Mouse (Mus musculus): ENCODE measurements around the gene Nlrp3. TPM values are rescaled to one million over a fixed set of nuclear protein-coding genes. Genes with fewer than 3 reads are reported as not detected.

Nlrp3 gene
- polyA plus RNA-seq, 2 experiments: 0.39 to 0.54 TPM

- H3K4me3 ChIP-seq (ENCODE audit: insufficient read depth in 1 of 2, low read depth in 2 of 2, low read length in 2 of 2): no peak overlapping the region
- TF ChIP-seq EP300 (IDR thresholded peaks at IDR 0.05; ENCODE audit: low read depth): no peak
- TF ChIP-seq CTCF (IDR thresholded peaks at IDR 0.05; ENCODE audit: low read depth): no peak
- no peaks in the 10 kb centered on the region; the same call in 1 of the 2 replicates for H3K27me3 ChIP-seq (ENCODE audit: control insufficient read depth, insufficient read depth, low read length)
- no peak overlapping the region for H3K9ac ChIP-seq (replicated peaks)
- no peaks in the 10 kb centered on the region for H3K4me1 ChIP-seq (replicated peaks; ENCODE audit: control insufficient read depth in 2 of 2, insufficient read depth in 2 of 2, low read length in 1 of 2)
- H3K27ac ChIP-seq: no peak overlapping the region
- H3K4me2 ChIP-seq (ENCODE audit: low read depth): no peak overlapping the region
- H3K36me3 ChIP-seq (replicated peaks; ENCODE audit: control insufficient read depth, insufficient read depth, low read depth): no peaks in the 10 kb centered on the region
- WGBS (ENCODE audit: insufficient replicate concordance): 71% methylated on average over 8 of the region's 8 CpGs
- H3K9me3 ChIP-seq (ENCODE audit: control insufficient read depth, low read length): no peaks in the 10 kb centered on the region
- no peak for DNase-seq (ENCODE audit: low read depth in 3 of 3, low spot score in 3 of 3)
- no peak for ATAC-seq (ENCODE audit: insufficient read depth)
Measured at GRCm38 (mm10) chr11:59589496-59589895, 48.1 kb downstream of the Nlrp3 start.

- TF ChIP-seq EP300 (IDR thresholded peaks at IDR 0.05; ENCODE audit: low read depth) (no peak), CTCF (IDR thresholded peaks at IDR 0.05; ENCODE audit: low read depth) (no peak)
- Histone ChIP-seq H3K4me1 (replicated peaks; ENCODE audit: control insufficient read depth in 2 of 2, insufficient read depth in 2 of 2, low read length in 1 of 2) (no peaks in the 10 kb centered on the region), H3K27me3 (ENCODE audit: control insufficient read depth, insufficient read depth, low read length) (no peaks in the 10 kb centered on the region; the same call in 1 of the 2 replicates), H3K9me3 (ENCODE audit: control insufficient read depth, low read length) (no peaks in the 10 kb centered on the region), H3K9ac (replicated peaks) (no peak within 1 kb of the TSS), H3K4me3 (ENCODE audit: insufficient read depth in 1 of 2, low read depth in 2 of 2, low read length in 2 of 2) (no peak within 1 kb of the TSS), H3K36me3 (replicated peaks; ENCODE audit: control insufficient read depth, insufficient read depth, low read depth) (no peaks in the 10 kb centered on the region), H3K4me2 (ENCODE audit: low read depth) (no peak within 1 kb of the TSS), H3K27ac (no peak within 1 kb of the TSS)
- no peak for ATAC-seq (ENCODE audit: insufficient read depth)
- DNase-seq (ENCODE audit: low read depth in 3 of 3, low spot score in 3 of 3): no peak
- 58% methylated on average over 6 of the region's 6 CpGs for WGBS (ENCODE audit: insufficient replicate concordance)
Measured at GRCm38 (mm10) chr11:59593189-59593588, 51.8 kb downstream of the Nlrp3 start, which contains the start of gene Olfr223. Olfr223 (minus strand) TSS chr11:59593289.

- H3K4me3 ChIP-seq (ENCODE audit: insufficient read depth in 1 of 2, low read depth in 2 of 2, low read length in 2 of 2): no peak overlapping the region
- H3K4me2 ChIP-seq (ENCODE audit: low read depth): no peak overlapping the region
- DNase-seq (ENCODE audit: low read depth in 3 of 3, low spot score in 3 of 3): no peak
- no peak overlapping the region for H3K27ac ChIP-seq
- WGBS (ENCODE audit: insufficient replicate concordance): 25% methylated on average over 4 of the region's 4 CpGs
- no peak overlapping the region for H3K9ac ChIP-seq (replicated peaks)
- H3K4me1 ChIP-seq (replicated peaks; ENCODE audit: control insufficient read depth in 2 of 2, insufficient read depth in 2 of 2, low read length in 1 of 2): no peaks in the 10 kb centered on the region
- no peaks in the 10 kb centered on the region for H3K9me3 ChIP-seq (ENCODE audit: control insufficient read depth, low read length)
- H3K36me3 ChIP-seq (replicated peaks; ENCODE audit: control insufficient read depth, insufficient read depth, low read depth): no peaks in the 10 kb centered on the region
- H3K27me3 ChIP-seq (ENCODE audit: control insufficient read depth, insufficient read depth, low read length): no peaks in the 10 kb centered on the region; the same call in 1 of the 2 replicates
- no peak for TF ChIP-seq EP300 (IDR thresholded peaks at IDR 0.05; ENCODE audit: low read depth)
- TF ChIP-seq CTCF (IDR thresholded peaks at IDR 0.05; ENCODE audit: low read depth): peak; percentile 29
- ATAC-seq (ENCODE audit: insufficient read depth): no peak
Measured at GRCm38 (mm10) chr11:59596091-59596490, 54.7 kb downstream of the Nlrp3 start.

- WGBS (ENCODE audit: insufficient replicate concordance): 61% methylated on average over 8 of the region's 8 CpGs
- no peaks in the 10 kb centered on the region for H3K9me3 ChIP-seq (ENCODE audit: control insufficient read depth, low read length)
- no peak overlapping the region for H3K4me2 ChIP-seq (ENCODE audit: low read depth)
- H3K4me3 ChIP-seq (ENCODE audit: insufficient read depth in 1 of 2, low read depth in 2 of 2, low read length in 2 of 2): no peak overlapping the region
- no peaks in the 10 kb centered on the region for H3K36me3 ChIP-seq (replicated peaks; ENCODE audit: control insufficient read depth, insufficient read depth, low read depth)
- no peak overlapping the region for H3K27ac ChIP-seq
- H3K27me3 ChIP-seq (ENCODE audit: control insufficient read depth, insufficient read depth, low read length): no peaks in the 10 kb centered on the region
- no peak for ATAC-seq (ENCODE audit: insufficient read depth)
- no peak for TF ChIP-seq CTCF (IDR thresholded peaks at IDR 0.05; ENCODE audit: low read depth)
- TF ChIP-seq EP300 (IDR thresholded peaks at IDR 0.05; ENCODE audit: low read depth): no peak
- H3K9ac ChIP-seq (replicated peaks): no peak overlapping the region
- no peaks in the 10 kb centered on the region for H3K4me1 ChIP-seq (replicated peaks; ENCODE audit: control insufficient read depth in 2 of 2, insufficient read depth in 2 of 2, low read length in 1 of 2)
- no peak for DNase-seq (ENCODE audit: low read depth in 3 of 3, low spot score in 3 of 3)
Measured at GRCm38 (mm10) chr11:59596950-59597349, 55.6 kb downstream of the Nlrp3 start.

- TF ChIP-seq CTCF (IDR thresholded peaks at IDR 0.05; ENCODE audit: low read depth) (no peak), EP300 (IDR thresholded peaks at IDR 0.05; ENCODE audit: low read depth) (no peak)
- 54% methylated on average over 7 of the region's 7 CpGs for WGBS (ENCODE audit: insufficient replicate concordance)
Measured at GRCm38 (mm10) chr11:59599211-59599610, 57.8 kb downstream of the Nlrp3 start.

More at GRCm38 (mm10) chr11:59599211-59599610, 57.8 kb downstream of the Nlrp3 start:
- Histone ChIP-seq H3K27ac (no peak overlapping the region), H3K4me2 (ENCODE audit: low read depth) (no peak overlapping the region), H3K36me3 (replicated peaks; ENCODE audit: control insufficient read depth, insufficient read depth, low read depth) (no peaks in the 10 kb centered on the region), H3K9me3 (ENCODE audit: control insufficient read depth, low read length) (no peaks in the 10 kb centered on the region), H3K9ac (replicated peaks) (no peak overlapping the region), H3K4me3 (ENCODE audit: insufficient read depth in 1 of 2, low read depth in 2 of 2, low read length in 2 of 2) (no peak overlapping the region), H3K27me3 (ENCODE audit: control insufficient read depth, insufficient read depth, low read length) (no peaks in the 10 kb centered on the region), H3K4me1 (replicated peaks; ENCODE audit: control insufficient read depth in 2 of 2, insufficient read depth in 2 of 2, low read length in 1 of 2) (no peaks in the 10 kb centered on the region)
- ATAC-seq (ENCODE audit: insufficient read depth) (no peak), DNase-seq (ENCODE audit: low read depth in 3 of 3, low spot score in 3 of 3) (no peak)

All from liver, embryonic 14.5 days (tissue).